In genomic region chr6:135065236-135065957, GRCm38 (mm10) we compare ENCODE assay signal across 8 mouse cellular contexts. TPM values are rescaled to one million over a fixed set of nuclear protein-coding genes. Genes with fewer than 3 reads are reported as not detected.
DNase-seq lines count a peak whose midpoint lies in the region; ATAC-seq and TF ChIP-seq lines count a peak whose summit lies in the region.

Gene Gprc5a (plus strand): TSS chr6:135065651.

- no peaks in the 10 kb centered on the region for H3K9me3 ChIP-seq in hindbrain, postnatal 0 days (ENCODE audit: low read length)
- H3K9me3 ChIP-seq in liver, embryonic 14.5 days (ENCODE audit: control insufficient read depth, low read length) = no peaks in the 10 kb centered on the region

- under 1% methylated on average over 41 of the region's 44 CpGs for WGBS in hindbrain, postnatal 0 days
- WGBS in liver, embryonic 14.5 days (ENCODE audit: insufficient replicate concordance) = under 1% methylated on average over 44 of the region's 44 CpGs

- peak within 1 kb of the TSS; percentile 43 for H3K4me3 ChIP-seq in hindbrain, postnatal 0 days (ENCODE audit: low read length)
- H3K4me3 ChIP-seq in liver, embryonic 14.5 days (ENCODE audit: insufficient read depth in 1 of 2, low read depth in 2 of 2, low read length in 2 of 2) = peak within 1 kb of the TSS; percentile 48 to 54

- H3K27ac ChIP-seq in hindbrain, postnatal 0 days = no peak within 1 kb of the TSS
- H3K27ac ChIP-seq in liver, embryonic 14.5 days = no peak within 1 kb of the TSS

- no peak for TF ChIP-seq EP300 in liver, embryonic 14.5 days (IDR thresholded peaks at IDR 0.05; ENCODE audit: low read depth)

- peak; percentile 42 for DNase-seq in gastrocnemius, adult 18-20 months (ENCODE audit: low spot score)
- no peak for DNase-seq in gastrocnemius, postnatal 25 days
- peak; percentile 40 for DNase-seq in brain, adult 2 months (ENCODE audit: low read depth, low spot score)
- DNase-seq in forelimb bud, embryonic 11.5 days (ENCODE audit: low read depth, low spot score) = peak; percentile 49
- peak; percentile 37 for DNase-seq in hindbrain, postnatal 0 days (ENCODE audit: low spot score)
- peak; percentile 43 to 59 (median 49) for DNase-seq in liver, embryonic 14.5 days (ENCODE audit: low read depth in 3 of 3, low spot score in 3 of 3)
- DNase-seq in natural killer cell, adult 2 months (ENCODE audit: low spot score in 2 of 2) = peak; percentile 66 to 73
- DNase-seq in urinary bladder, postnatal 25 days (ENCODE audit: low spot score) = peak; percentile 50

- ATAC-seq in hindbrain, postnatal 0 days = peak; percentile 64
- ATAC-seq in liver, embryonic 14.5 days (ENCODE audit: insufficient read depth) = peak; percentile 94

- H3K9ac ChIP-seq in hindbrain, postnatal 0 days (replicated peaks; ENCODE audit: low read length) = peak within 1 kb of the TSS; percentile 18; the same call in 1 of the 2 replicates
- peak within 1 kb of the TSS; percentile 52 for H3K9ac ChIP-seq in liver, embryonic 14.5 days (replicated peaks)

- H3K4me2 ChIP-seq in hindbrain, postnatal 0 days (ENCODE audit: low read depth, low read length) = peak within 1 kb of the TSS; percentile 84
- H3K4me2 ChIP-seq in liver, embryonic 14.5 days (ENCODE audit: low read depth) = peak within 1 kb of the TSS; percentile 72

- no peaks in the 10 kb centered on the region for H3K27me3 ChIP-seq in hindbrain, postnatal 0 days (ENCODE audit: insufficient read depth, low read length)
- H3K27me3 ChIP-seq in liver, embryonic 14.5 days (ENCODE audit: control insufficient read depth, insufficient read depth, low read length) = peaks cover 4% of the 10 kb centered on the region; the same call in 1 of the 2 replicates

- no peaks in the 10 kb centered on the region for H3K36me3 ChIP-seq in hindbrain, postnatal 0 days (ENCODE audit: insufficient read depth, low read length)
- H3K36me3 ChIP-seq in liver, embryonic 14.5 days (replicated peaks; ENCODE audit: control insufficient read depth, insufficient read depth, low read depth) = no peaks in the 10 kb centered on the region

- H3K4me1 ChIP-seq in hindbrain, postnatal 0 days (ENCODE audit: insufficient read depth, low read length) = no peaks in the 10 kb centered on the region
- peaks cover 5 to 6% of the 10 kb centered on the region in 2 experiments for H3K4me1 ChIP-seq in liver, embryonic 14.5 days (replicated peaks; ENCODE audit: control insufficient read depth in 2 of 2, insufficient read depth in 2 of 2, low read length in 1 of 2)

- no peak for TF ChIP-seq CTCF in hindbrain, postnatal 0 days (IDR thresholded peaks at IDR 0.05; ENCODE audit: low read depth)
- TF ChIP-seq CTCF in liver, embryonic 14.5 days (IDR thresholded peaks at IDR 0.05; ENCODE audit: low read depth) = no peak

RNA-seq across cellular contexts. Expression of gene Gprc5a, which starts in this region (rescaled TPM):
- total RNA-seq in gastrocnemius, adult 18-20 months (2021) = 1 to 10 TPM in 1 of 2 experiments, under 1 TPM in 1; 0.96 to 1.6 TPM
- under 1 TPM; 0.38 to 0.75 TPM for total RNA-seq in gastrocnemius, postnatal 25 days (2021)
- 0.25 and 0.63 TPM in 2 replicates for total RNA-seq in hindbrain, postnatal 0 days (2014; rRNA removed)
- 0.30 and 0.35 TPM in 2 replicates for polyA plus RNA-seq in hindbrain, postnatal 0 days (2015; fragmentation: Nextera tagmentation; extraction: Ambion mirVana)
- 0.12 and 0.15 TPM in 2 replicates for polyA plus RNA-seq in liver, embryonic 14.5 days (2012; rRNA removed)
- 0.16 and 0.25 TPM in 2 replicates for polyA plus RNA-seq in liver, embryonic 14.5 days (2014; fragmentation: Nextera tagmentation; extraction: Ambion mirVana)

Comparison
In these comparisons a context has a peak if more than half of its experiments do, and no peak if none do; other contexts are left out.
1. Peak in DNase-seq, ATAC-seq, H3K4me3 ChIP-seq, H3K9ac ChIP-seq and H3K4me2 ChIP-seq in hindbrain, postnatal 0 days; RNA of the gene not detected or under 1 TPM.
2. Peak in DNase-seq, ATAC-seq, H3K4me3 ChIP-seq, H3K9ac ChIP-seq and H3K4me2 ChIP-seq in liver, embryonic 14.5 days; RNA of the gene not detected or under 1 TPM.